Mouse (Mus musculus): ENCODE results near the gene Ypel4. TPM values are rescaled to one million over a fixed set of nuclear protein-coding genes. Genes with fewer than 3 reads are reported as not detected.

Gene Ypel4
- polyA plus RNA-seq, 1 experiment: 0.35 TPM

- Histone ChIP-seq H3K27me3 (ENCODE audit: control insufficient read depth, insufficient read depth, insufficient read length) (no peaks in the 10 kb centered on the region), H3K79me3 (ENCODE audit: low read depth) (peaks cover 6% of the 10 kb centered on the region), H3K79me2 (ENCODE audit: control insufficient read depth, insufficient read depth) (peaks cover 9% of the 10 kb centered on the region), H3K4me3 (ENCODE audit: insufficient read depth, poor library complexity, severe bottlenecking) (no peak overlapping the region), H3K36me3 (ENCODE audit: control insufficient read depth, insufficient read depth) (no peaks in the 10 kb centered on the region), H3ac (ENCODE audit: control insufficient read depth, insufficient read length, low read depth) (no peak overlapping the region)
- TF ChIP-seq MYOG (IDR thresholded peaks at IDR 0.05; ENCODE audit: control insufficient read depth, extremely low read depth, insufficient read length): no peak
- no peak for TF ChIP-seq CEBPB (IDR thresholded peaks at IDR 0.05; ENCODE audit: low read depth)
- no peak for TF ChIP-seq MYOD1 (IDR thresholded peaks at IDR 0.05; ENCODE audit: control insufficient read depth, insufficient read length, low read depth)
- no peak for TF ChIP-seq MAX (IDR thresholded peaks at IDR 0.05)
- no peak for TF ChIP-seq FOSL1 (IDR thresholded peaks at IDR 0.05; ENCODE audit: insufficient read depth, low read length, poor library complexity, severe bottlenecking)
- TF ChIP-seq USF1 (IDR thresholded peaks at IDR 0.05; ENCODE audit: low read depth): no peak
- TF ChIP-seq CTCF (IDR thresholded peaks at IDR 0.05; ENCODE audit: control insufficient read depth, insufficient read depth, insufficient read length): no peak
These were observed 2.7 kb upstream of the Ypel4 start for GRCm38 (mm10) chr2:84731206-84731605.

GRCm38 (mm10) chr2:84732394-84732793, 1.5 kb upstream of the Ypel4 start:
- no peak overlapping the region for H3ac ChIP-seq (ENCODE audit: control insufficient read depth, insufficient read length, low read depth)
- H3K79me2 ChIP-seq (ENCODE audit: control insufficient read depth, insufficient read depth): no peaks in the 10 kb centered on the region
- TF ChIP-seq FOSL1 (IDR thresholded peaks at IDR 0.05; ENCODE audit: insufficient read depth, low read length, poor library complexity, severe bottlenecking): no peak
- TF ChIP-seq MAX (IDR thresholded peaks at IDR 0.05): no peak
- no peak for TF ChIP-seq CTCF (IDR thresholded peaks at IDR 0.05; ENCODE audit: control insufficient read depth, insufficient read depth, insufficient read length)
- no peak for TF ChIP-seq USF1 (IDR thresholded peaks at IDR 0.05; ENCODE audit: low read depth)
- no peak for TF ChIP-seq MYOG (IDR thresholded peaks at IDR 0.05; ENCODE audit: control insufficient read depth, extremely low read depth, insufficient read length)
- no peak for TF ChIP-seq CEBPB (IDR thresholded peaks at IDR 0.05; ENCODE audit: low read depth)
- TF ChIP-seq MYOD1 (IDR thresholded peaks at IDR 0.05; ENCODE audit: control insufficient read depth, insufficient read length, low read depth): no peak
- H3K36me3 ChIP-seq (ENCODE audit: control insufficient read depth, insufficient read depth): no peaks in the 10 kb centered on the region
- no peak overlapping the region for H3K4me3 ChIP-seq (ENCODE audit: insufficient read depth, poor library complexity, severe bottlenecking)
- no peaks in the 10 kb centered on the region for H3K79me3 ChIP-seq (ENCODE audit: low read depth)
- no peaks in the 10 kb centered on the region for H3K27me3 ChIP-seq (ENCODE audit: control insufficient read depth, insufficient read depth, insufficient read length)

GRCm38 (mm10) chr2:84734351-84734864, 550 bp downstream of the Ypel4 start:
- TF ChIP-seq MYOD1 (IDR thresholded peaks at IDR 0.05; ENCODE audit: control insufficient read depth, insufficient read length, low read depth) (peak; percentile 54), MYOG (IDR thresholded peaks at IDR 0.05; ENCODE audit: control insufficient read depth, extremely low read depth, insufficient read length) (no peak)
- H3K4me3 ChIP-seq (ENCODE audit: insufficient read depth, poor library complexity, severe bottlenecking): no peak overlapping the region

GRCm38 (mm10) chr2:84734919-84735318, 1.1 kb downstream of the Ypel4 start:
- no peak for TF ChIP-seq USF1 (IDR thresholded peaks at IDR 0.05; ENCODE audit: low read depth)
- no peak for TF ChIP-seq MYOD1 (IDR thresholded peaks at IDR 0.05; ENCODE audit: control insufficient read depth, insufficient read length, low read depth)
- TF ChIP-seq MYOG (IDR thresholded peaks at IDR 0.05; ENCODE audit: control insufficient read depth, extremely low read depth, insufficient read length): no peak
- TF ChIP-seq MAX (IDR thresholded peaks at IDR 0.05): no peak
- TF ChIP-seq FOSL1 (IDR thresholded peaks at IDR 0.05; ENCODE audit: insufficient read depth, low read length, poor library complexity, severe bottlenecking): no peak
- TF ChIP-seq CTCF (IDR thresholded peaks at IDR 0.05; ENCODE audit: control insufficient read depth, insufficient read depth, insufficient read length): no peak
- TF ChIP-seq CEBPB (IDR thresholded peaks at IDR 0.05; ENCODE audit: low read depth): no peak
- no peak overlapping the region for H3ac ChIP-seq (ENCODE audit: control insufficient read depth, insufficient read length, low read depth)
- no peaks in the 10 kb centered on the region for H3K79me2 ChIP-seq (ENCODE audit: control insufficient read depth, insufficient read depth)
- no peaks in the 10 kb centered on the region for H3K36me3 ChIP-seq (ENCODE audit: control insufficient read depth, insufficient read depth)
- no peaks in the 10 kb centered on the region for H3K79me3 ChIP-seq (ENCODE audit: low read depth)
- no peak overlapping the region for H3K4me3 ChIP-seq (ENCODE audit: insufficient read depth, poor library complexity, severe bottlenecking)
- H3K27me3 ChIP-seq (ENCODE audit: control insufficient read depth, insufficient read depth, insufficient read length): no peaks in the 10 kb centered on the region

More at GRCm38 (mm10) chr2:84734351-84734864, 550 bp downstream of the Ypel4 start:
- Histone ChIP-seq H3K79me2 (ENCODE audit: control insufficient read depth, insufficient read depth) (no peaks in the 10 kb centered on the region), H3ac (ENCODE audit: control insufficient read depth, insufficient read length, low read depth) (no peak overlapping the region), H3K79me3 (ENCODE audit: low read depth) (no peaks in the 10 kb centered on the region), H3K36me3 (ENCODE audit: control insufficient read depth, insufficient read depth) (no peaks in the 10 kb centered on the region), H3K27me3 (ENCODE audit: control insufficient read depth, insufficient read depth, insufficient read length) (no peaks in the 10 kb centered on the region)

GRCm38 (mm10) chr2:84735346-84735920, 1.6 kb downstream of the Ypel4 start:
- TF ChIP-seq MAX (IDR thresholded peaks at IDR 0.05) (no peak), CEBPB (IDR thresholded peaks at IDR 0.05; ENCODE audit: low read depth) (no peak), USF1 (IDR thresholded peaks at IDR 0.05; ENCODE audit: low read depth) (no peak), MYOG (IDR thresholded peaks at IDR 0.05; ENCODE audit: control insufficient read depth, extremely low read depth, insufficient read length) (no peak), FOSL1 (IDR thresholded peaks at IDR 0.05; ENCODE audit: insufficient read depth, low read length, poor library complexity, severe bottlenecking) (no peak), CTCF (IDR thresholded peaks at IDR 0.05; ENCODE audit: control insufficient read depth, insufficient read depth, insufficient read length) (no peak), MYOD1 (IDR thresholded peaks at IDR 0.05; ENCODE audit: control insufficient read depth, insufficient read length, low read depth) (no peak)
- Histone ChIP-seq H3K79me2 (ENCODE audit: control insufficient read depth, insufficient read depth) (peaks cover 3% of the 10 kb centered on the region), H3K36me3 (ENCODE audit: control insufficient read depth, insufficient read depth) (peaks cover 4% of the 10 kb centered on the region), H3K27me3 (ENCODE audit: control insufficient read depth, insufficient read depth, insufficient read length) (no peaks in the 10 kb centered on the region), H3K4me3 (ENCODE audit: insufficient read depth, poor library complexity, severe bottlenecking) (no peak overlapping the region), H3ac (ENCODE audit: control insufficient read depth, insufficient read length, low read depth) (no peak overlapping the region), H3K79me3 (ENCODE audit: low read depth) (peaks cover 2% of the 10 kb centered on the region)
